Mouse (Mus musculus) gastrocnemius, postnatal 14 days (tissue): ENCODE data around the gene Lrrc46. TPM values are rescaled to one million over a fixed set of nuclear protein-coding genes. Genes with fewer than 3 reads are reported as not detected.

Experiments used
- DNase-seq: peaks from one replicate; pipeline ENCODE4 v3.0.0; 2021; ENCODE audit warnings: mixed read lengths
- intact Hi-C: fragments of 180-260 bp; cut with DNase I; formaldehyde crosslinking; loops from one replicate; pipeline ENCODE4 v1.15.1; 2025; ENCODE audit warnings: low total_unique reads
- long read RNA-seq, 2 experiments: library from polyadenylated mRNA; stranded (forward); transcript quantifications; one replicate each; pipeline ENCODE4 v2.0.0; 2021
- total RNA-seq, 2 experiments: library from RNA; stranded (reverse); gene quantifications; 2 replicates each; pipeline ENCODE4 v1.2.3; 2021

The Lrrc46 gene
- not detected for total RNA-seq
- long read RNA-seq, experiment 1: 0 reads
- long read RNA-seq, experiment 2, partial matches to known transcripts: 0 of 3 reads
- long read RNA-seq, experiment 2, other reads (novel, unspliced or antisense): 3 of 3 reads

DNA sequence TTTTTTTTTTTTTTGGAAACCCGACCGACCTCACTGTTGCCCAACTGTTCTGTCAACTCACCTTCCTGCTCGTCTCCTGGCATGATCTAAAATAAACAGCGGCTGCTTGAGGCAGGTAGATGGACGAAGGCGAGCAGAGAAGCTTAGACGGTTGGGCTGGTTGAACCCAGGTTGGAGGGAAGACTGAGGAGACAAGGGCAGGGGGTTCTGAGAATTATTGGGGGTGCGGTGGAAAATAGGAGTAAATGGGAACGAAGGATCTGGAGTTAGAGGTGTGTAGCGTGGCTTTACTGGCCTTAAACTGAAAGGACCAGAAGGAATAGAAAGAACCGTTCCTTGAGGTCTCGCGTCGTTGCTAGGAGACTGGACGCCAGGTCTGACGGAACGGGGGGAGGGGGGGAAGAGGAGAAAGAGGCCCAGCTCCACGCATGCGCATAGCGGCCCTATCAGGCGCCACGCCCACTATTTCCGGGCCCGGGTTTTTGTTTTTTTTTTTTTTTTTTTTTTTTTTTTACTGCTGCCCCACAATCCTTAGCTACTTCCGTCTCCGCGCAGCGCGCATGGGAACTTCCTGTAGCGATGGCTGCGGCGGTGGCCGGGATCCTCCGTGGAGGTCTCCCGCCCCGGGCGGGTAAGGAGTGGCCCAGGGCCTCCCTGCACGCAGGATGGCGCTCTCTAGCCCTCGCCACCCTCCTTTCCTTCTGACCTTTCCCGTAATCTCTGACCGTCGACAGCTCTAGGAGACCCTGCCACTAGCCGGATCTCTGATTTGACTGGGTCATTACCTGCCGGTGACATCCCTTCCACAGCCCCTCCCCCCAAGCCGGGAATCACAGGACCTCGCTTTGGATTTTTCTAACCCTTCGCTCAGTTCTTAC is at the start of gene Lrrc46, which contains the start of gene Mrpl10:
TSS of gene Lrrc46 (minus strand) at position 386 of the 878 bp plus-strand sequence.
TSS of gene Mrpl10 (plus strand) at position 539 of the 878 bp plus-strand sequence.
- intact Hi-C loops: no loop called here
- DNase-seq: peak; percentile 92

DNA sequence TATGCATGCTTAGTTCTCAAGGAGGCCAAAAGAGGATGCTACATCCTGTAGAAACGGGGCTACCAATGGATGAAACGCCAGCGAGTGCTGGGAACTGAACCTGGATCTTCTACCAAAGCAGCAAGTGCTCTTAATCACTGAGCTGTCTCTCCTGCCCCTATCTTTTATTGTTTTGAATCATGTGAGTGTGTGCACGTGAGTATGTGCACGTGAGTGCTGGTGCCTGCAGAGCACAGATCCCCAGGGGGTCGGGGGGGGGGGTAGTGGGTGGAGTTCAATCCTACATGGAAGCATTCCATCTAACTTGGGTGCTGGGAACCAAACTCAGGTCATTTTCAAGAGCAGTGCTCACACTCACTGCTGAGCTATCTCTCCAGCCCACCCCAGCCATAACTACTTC is 45.2 kb upstream of the Lrrc46 start:
- no peak for DNase-seq
- intact Hi-C loops: no loop called here

DNA sequence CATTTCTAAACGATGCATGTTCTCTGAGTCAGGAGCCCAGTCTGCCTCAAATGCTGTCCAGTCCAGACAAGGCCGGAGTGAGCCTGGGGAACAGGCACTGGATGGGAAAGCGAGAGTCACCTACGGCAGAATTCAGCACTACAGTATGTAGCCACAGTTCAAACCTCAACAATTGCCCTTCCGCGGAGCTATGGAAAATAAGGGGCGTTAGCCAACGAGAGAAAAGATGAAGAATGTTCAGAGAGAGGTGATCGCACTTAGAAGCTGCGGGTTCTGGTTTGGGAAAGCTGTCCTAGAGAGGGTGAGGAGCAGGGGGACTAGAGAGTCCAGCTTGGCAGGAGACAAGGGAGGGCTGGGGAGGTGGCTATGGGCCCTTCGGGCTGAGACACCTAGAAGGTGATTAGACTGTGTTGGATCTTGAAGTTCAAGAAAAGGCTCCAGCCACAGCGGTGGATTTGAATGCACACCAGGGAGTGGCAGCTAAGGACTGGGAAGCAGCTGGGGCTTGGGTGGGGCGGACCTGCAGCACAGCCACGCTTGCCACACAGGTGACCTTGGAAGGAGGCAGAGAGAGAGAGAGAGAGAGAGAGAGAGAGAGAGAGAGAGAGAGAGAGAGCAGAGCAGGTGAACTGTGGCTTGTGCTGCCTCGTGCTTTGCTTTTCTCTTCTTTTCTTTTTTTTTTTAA is 43.8 kb upstream of the Lrrc46 start:
- DNase-seq: no peak
- intact Hi-C loops: no loop called here

DNA sequence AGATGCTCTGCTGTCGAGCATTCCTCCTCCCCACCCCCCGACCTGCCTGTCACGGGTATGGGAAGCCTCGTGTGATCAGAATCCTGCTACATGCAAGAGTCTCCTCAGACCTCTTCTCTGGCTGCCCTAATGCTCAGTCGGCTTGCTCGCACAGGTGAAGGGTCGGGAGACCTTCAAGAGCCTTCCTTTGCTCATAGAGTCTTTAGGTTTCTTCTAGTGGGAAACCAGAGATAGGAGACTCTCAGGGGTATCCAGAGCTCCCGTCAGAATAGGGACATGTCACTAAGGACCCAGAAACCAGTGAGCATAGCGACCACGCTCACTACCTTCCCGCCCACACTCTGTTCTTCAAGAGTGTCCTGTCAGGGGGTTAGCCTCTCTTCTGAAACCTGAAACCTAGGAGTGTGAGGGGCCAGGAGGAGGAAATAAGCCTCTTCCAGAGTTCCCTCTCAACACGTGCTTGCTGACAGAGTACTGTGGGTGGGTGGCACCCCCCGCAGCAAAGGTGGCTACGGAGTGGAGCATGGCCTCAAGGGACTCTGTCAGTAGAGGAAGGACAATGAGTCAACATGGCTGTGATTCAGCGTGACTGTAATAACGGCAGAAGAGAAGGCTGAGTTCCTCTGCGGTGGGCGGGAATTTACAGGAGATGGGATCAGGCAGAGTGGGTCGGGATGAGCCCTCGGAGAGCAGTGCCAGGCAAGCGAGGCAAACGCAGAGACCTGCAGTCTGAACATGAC is 42.4 kb upstream of the Lrrc46 start:
- intact Hi-C loops: no loop called here
- DNase-seq: no peak

DNA sequence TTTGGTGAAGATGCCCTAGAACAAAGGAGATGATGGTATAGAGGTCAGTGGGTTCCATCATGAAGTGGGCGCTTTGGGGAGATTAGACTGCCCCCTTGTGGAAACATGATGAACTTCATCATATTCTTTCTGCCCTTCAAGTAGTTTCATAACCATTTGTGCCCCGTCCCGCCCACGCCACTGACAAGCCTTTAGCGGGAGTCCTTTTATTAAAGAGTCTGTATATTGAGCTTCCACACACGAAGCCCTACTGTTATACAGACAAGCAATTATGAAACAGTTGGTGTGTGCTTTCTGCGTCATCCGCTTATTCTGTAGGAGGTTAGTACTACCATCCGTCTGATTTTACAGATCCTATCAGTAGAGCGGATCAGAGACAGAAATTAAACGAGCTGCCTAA is 41.8 kb upstream of the Lrrc46 start:
- DNase-seq: peak; percentile 50
- intact Hi-C loops: no loop called here

DNA sequence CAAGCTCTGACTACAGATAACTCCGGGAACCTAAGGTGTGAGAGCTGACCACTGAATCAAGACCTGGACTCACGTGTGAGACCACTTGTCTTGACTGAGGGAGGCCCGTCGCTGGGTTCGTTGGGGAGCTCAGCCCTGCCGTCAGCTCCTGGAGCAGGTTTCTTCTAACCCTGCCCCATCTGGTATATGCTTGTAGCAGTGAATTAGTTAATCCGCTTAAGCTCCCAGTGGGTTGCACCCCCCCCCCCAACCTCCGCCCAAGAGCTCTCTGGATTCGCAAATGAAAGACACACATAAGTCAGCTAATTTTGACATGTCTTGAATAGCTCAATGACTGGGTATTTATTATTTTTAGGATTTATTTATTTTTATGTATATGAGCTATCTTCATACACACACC is 39.1 kb upstream of the Lrrc46 start:
- no peak for DNase-seq
- intact Hi-C loops: no loop called here

DNA sequence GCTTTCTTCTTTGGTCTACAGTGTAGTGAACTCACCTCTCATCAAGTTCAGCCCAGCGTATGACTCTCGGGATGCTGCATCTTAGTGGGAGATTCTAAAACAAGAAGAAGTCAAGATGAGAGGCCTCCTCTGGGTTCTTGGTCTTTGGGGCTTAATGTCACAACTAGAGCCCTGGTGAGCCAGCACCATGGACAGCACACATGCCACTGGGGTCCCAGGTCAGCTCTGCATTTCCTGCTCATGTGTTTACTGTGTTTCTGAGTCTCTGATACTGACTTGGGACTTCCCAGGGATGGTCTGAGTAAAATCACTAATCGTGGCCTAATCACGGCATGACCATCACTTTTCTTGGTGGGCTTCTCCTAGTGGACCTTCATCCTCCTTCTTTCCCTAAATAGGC is 37.5 kb upstream of the Lrrc46 start:
- intact Hi-C loops: no loop called here
- no peak for DNase-seq

DNA sequence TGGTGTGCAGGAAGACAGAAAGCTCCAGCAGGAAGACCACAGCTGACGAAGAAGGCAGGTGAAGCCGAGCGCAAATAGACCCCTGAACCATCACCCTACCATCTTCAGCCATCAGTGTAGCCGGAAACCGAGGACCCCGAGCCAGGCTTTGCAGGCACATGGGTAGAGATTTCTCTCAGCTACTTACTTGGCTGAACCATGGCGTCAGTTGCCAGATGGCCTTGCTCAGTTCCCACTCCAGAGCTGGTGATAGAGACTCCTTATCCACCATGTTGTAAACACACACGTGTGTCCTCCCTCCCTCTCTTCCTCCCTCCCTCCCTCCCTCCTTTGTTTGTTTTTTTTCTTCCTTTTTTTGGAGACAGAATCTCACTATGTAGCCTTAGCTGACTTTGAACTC is 33.0 kb upstream of the Lrrc46 start:
- DNase-seq: no peak
- intact Hi-C loops: no loop called here

DNA sequence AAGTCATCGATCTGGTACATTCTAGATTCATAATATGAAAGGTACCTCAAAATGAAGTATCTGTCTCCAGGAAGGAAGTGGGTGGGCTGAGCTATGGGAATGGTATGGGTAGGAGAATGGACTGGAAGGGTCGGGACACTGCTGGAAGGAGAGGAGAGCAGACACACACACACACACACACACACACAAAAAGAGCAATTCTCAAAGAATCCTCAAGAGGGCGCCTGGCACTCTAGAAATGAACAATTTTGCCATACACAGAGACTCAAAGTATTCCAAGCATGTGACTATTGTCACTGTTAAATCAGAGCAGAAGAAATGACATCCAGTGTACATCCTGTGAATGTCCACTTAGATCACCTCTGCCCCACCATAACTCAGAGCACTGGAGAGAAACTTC is 31.3 kb upstream of the Lrrc46 start:
- DNase-seq: no peak
- intact Hi-C loops: no loop called here

DNA sequence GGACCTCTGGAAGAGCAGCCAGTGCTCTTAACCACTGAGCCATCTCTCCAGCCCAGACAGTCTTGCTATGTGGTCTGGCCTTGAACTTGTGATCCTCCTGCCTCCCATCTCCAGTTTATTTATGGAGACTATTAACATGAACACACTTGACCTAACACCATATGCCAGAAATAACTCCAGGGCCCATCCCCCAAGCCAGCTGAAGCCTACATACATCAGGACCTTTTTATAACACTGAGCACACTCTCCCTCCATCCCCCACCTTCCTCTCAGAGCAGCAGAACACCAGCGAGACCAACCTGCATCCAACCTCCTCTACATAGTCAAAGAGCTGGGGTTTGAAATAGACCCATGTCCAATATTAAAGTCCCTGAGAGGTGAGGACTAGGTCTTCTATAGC is 29.9 kb upstream of the Lrrc46 start:
- DNase-seq: no peak
- intact Hi-C loops: no loop called here

DNA sequence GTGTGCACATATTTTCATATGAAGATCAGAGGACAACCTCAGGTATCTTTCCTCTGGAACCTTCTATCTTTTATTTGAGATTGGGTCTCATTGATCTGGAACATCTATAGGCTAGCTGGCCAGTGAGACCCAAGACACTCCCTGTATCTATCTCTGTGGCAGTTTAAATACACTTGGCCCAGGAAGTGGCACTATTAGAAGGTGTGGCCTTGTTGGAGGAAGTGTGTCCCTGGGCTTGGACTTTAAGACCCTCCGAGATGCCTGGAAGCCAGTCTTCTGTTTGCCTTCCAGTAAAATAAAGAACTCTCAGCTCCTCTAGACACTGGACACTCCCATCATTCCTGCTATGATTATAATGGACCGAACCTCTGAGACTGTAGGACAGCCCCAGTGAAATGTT is 28.6 kb upstream of the Lrrc46 start:
- no peak for DNase-seq
- intact Hi-C loops: no loop called here

DNA sequence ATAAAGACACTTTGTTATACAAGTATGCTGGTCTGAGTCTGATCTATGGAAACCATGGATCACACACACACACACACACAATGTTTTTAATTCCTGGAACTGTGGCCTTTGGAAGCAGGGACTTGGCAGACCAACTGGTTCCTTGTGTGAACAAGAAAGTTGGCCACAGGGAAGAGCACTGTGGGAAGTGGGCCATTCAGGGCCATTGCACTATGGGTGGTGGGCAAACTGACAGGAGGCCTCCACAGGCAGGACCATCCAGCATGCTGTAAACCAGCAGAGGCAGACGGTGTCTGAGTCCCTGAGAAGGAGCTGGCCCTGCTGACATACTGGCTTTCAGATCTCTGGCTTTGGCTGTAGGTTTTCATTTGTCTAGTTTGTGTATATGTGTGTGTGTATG is 28.1 kb upstream of the Lrrc46 start:
- intact Hi-C loops: no loop called here
- no peak for DNase-seq

DNA sequence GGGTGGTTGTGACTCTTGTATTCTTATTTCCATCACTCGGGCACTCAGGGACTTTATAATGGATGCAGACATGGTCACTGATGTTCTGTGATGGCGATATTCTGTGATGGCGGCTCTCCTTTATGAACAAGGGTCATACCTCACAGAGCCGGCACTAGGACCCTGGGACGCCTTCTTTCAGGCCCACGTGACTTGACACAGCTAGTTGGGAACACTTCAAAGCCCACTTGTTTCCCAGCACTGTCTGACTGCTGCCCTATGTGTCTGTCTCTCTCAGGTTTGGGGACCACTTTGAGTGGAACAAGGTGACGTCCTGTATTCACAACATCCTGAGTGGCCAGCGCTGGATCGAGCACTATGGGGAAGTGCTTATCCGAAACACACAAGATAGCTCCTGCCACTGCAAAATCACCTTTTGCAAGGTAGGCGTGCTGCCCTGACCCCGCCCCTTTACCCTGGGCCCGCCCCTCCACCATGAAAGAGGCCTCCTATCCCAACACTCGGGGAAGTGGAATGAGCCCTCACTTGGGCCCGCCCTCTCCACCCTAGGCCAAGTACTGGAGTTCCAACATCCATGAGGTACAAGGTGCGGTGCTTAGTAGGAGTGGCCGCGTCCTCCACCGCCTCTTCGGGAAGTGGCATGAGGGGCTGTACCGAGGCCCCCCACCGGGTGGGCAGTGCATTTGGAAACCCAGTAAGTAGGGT is 25.6 kb upstream of the Lrrc46 start:
- intact Hi-C loops: no loop called here
- no peak for DNase-seq

DNA sequence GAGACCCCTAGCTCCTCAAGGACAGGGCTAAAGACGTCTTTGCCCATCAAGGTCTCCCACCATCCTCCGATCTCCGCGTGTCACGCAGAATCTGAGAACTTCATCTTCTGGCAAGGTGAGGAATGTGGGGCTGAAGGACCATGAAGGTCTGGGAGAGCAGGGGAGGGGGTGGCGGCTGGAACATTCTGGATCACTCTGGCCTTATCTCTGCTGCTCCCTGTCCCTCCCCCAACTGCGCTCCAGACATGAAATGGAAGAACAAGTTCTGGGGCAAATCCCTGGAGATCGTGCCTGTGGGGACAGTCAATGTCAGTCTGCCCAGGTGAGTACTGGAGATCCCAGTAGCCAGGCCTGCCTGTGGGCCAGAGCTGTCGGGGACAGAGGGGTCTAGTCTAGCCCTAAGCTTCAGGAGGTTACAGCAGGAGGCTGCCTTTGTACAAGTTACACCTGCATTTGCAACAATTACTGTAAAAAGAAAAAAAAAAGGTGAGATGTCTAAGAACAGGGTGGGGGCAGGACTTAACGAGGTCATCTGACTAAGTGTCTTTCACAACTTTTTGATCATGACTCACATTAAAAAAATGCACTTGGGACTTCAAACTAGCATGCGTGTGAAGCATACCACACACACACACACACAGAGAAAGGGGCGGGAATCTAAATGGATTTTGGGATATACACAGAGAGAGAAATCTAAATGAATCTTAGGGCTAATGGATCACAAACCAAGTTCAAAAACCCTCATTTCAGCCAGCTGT is 24.5 kb upstream of the Lrrc46 start:
- DNase-seq: no peak
- intact Hi-C loops: no loop called here

DNA sequence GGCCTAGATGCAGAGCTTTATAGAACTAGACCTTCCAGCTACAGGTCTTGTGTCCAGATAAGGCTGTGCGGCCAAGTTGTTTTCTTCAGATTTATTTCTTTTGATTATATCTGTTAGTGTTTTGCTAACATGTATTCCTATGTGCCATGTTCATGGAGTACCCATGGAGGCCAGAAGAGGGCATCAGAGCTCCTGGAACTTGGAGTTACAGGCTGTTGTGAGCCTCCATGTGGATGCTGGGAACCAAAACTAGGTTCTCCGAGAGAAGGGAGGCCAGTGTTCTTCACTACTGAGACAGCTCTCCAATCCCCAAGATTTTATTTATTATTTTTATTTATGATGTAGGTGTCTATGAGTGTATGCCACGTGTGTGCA is 22.7 kb upstream of the Lrrc46 start:
- intact Hi-C loops: no loop called here
- no peak for DNase-seq

DNA sequence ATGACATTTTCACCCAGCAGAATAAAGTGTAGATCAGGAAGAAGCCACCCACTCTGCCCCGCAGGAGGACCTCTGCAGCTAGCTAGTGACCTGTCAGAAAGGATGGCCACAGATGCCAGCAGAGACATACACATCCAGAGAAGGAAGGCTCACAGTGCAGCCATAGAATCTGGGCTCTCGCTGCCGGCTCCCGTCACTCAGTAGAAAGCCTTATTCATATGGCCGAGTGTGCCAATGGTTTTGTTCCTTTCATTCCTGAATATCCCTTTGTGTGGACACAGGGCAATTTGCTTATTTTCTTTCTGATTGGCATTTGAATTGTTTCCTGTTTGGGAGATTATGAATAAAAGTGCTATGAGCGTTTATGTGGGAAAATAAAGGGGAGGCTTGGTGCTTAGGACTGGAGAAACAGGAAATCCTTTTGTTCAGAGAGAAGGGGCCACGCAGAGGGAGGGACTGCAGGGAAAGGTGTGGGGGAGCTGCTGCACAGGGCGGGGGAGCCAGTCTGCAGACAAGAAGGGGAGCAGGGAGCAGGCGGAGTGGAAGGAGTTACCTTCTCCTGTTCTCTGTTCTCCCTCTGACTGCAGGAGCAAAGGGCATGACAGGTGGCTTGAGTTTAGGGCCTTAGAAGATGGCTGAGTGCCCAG is 22.2 kb upstream of the Lrrc46 start:
- no peak for DNase-seq
- intact Hi-C loops: no loop called here

DNA sequence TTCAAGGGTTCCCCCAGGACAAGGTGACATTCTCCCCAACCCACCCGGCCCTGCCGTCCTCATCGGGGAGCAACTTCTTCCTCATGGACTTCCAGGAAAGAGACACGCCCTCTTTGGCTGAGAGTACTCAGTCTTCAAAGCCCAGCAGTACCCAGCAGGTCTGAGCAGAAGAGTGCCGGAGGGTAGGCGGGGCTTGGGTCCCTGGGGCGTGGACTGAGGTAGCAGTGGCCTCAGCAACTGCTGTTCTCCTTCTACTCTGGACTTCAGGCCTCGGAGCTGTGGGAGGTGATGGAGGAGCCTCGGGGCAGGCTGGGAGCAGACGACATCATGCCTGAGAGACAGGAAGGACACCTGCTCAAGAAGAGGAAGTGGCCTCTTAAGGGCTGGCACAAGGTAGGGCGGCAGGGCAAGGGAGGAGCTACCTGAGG is 11.0 kb upstream of the Lrrc46 start:
- intact Hi-C loops: no loop called here
- no peak for DNase-seq

DNA sequence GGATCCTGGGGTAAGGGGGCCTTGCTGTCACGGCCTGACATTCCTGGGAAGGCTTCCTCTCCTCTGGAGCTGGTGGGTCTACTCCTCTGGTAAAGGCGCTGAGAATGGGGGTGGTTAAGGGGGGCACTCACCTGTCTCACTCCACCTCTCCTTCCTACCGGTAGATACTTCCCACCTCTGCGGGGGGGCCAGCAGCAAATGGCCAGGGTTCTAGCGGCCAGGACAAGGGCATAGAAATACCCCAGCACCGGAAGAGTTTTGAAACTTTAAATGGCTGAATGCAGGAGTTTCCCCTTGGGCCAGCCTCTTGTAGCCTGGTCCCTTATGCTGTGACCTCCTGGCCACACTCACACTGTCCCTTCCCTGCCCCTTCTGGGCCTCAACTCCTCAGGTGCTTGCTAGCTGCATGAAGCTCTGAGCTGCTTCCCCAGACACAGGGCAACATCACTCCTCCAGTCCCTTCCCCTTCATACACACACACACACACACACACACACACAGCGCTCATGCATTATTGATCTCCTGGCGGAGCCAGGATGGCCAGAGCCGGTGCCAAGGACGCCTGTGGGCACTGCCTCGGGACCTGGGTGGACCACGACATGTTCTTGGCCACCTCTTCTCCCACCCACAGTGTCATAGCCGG is 9.9 kb upstream of the Lrrc46 start:
- DNase-seq: no peak
- intact Hi-C loops: no loop called here
